Mouse (Mus musculus): ENCODE results near the gene Plau.
A peak's percentile ranks its signal among the peaks of the same experiment; 100 is the strongest.

Plau gene

DNA sequence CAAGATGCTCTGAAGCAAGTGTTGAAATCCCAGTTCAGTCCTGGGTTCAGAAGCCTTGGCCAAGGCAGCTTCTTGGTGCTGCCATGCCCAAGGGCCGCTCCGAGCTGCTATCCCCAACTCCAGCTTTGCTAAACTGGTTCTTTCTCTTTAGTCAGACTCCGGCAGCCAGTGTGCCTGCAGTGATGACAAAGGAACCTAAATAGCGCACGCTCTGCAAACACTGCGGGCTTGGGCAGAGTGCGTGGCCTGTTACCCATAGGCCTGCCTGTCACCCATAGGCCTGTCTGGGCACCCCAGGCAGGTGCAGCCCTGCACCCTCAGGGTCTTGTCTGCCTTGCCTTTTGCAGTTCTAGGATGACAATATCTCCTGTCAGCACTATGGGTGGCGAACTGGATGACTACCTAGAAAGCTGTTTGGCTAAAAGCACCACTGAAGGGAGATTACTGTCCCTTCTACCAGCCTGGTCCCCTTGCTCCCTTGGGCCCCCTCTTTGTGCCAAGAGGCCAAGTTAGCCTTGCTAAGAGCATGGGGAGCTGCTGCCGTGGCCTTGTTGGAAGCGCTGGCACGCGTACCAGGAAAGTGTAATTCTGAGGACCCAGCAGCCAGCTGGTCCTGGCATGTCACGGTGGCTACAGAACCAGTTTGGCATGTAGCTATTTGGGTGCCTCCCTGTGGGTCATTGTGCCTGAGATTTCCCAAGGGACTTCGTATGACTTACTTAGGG lies 30.2 kb upstream of the Plau start:
- no peak for DNase-seq (ENCODE audit: low spot score in 2 of 2)

DNA sequence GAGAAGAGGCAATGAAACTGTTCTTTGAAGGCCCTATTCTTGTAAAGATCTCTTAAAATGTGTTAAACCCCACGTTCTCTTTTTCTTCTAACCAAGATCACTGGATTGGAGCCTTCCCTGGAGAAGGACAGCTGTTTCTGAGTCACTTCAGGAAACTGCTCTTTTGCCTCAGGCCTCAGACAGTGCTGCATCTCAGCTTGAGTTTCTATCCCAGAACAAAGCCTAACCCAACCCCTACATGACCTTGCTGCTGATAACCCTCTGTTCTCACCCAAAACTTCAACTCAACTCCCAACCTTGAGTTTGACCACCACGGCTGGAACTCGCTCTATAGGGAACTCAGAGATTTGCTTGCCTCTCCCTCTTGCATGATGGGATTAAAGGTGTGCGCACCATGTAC lies 27.1 kb upstream of the Plau start:
- no peak for DNase-seq (ENCODE audit: low spot score in 2 of 2)

GRCm38 (mm10) chr14:20809820-20810219 lies 26.6 kb upstream of the Plau start:
- no peak for DNase-seq (ENCODE audit: low spot score in 2 of 2)

GRCm38 (mm10) chr14:20811236-20811635 lies 25.2 kb upstream of the Plau start:
- DNase-seq (ENCODE audit: low spot score in 2 of 2), result no peak

GRCm38 (mm10) chr14:20811779-20812406 lies 24.6 kb upstream of the Plau start:
- DNase-seq (ENCODE audit: low spot score in 2 of 2), result no peak

- no peak for DNase-seq (ENCODE audit: low spot score in 2 of 2)
Measured at GRCm38 (mm10) chr14:20815448-20815847, 21.0 kb upstream of the Plau start.

- no peak for DNase-seq (ENCODE audit: low spot score in 2 of 2)
Measured at GRCm38 (mm10) chr14:20824517-20824916, 11.9 kb upstream of the Plau start.

DNA sequence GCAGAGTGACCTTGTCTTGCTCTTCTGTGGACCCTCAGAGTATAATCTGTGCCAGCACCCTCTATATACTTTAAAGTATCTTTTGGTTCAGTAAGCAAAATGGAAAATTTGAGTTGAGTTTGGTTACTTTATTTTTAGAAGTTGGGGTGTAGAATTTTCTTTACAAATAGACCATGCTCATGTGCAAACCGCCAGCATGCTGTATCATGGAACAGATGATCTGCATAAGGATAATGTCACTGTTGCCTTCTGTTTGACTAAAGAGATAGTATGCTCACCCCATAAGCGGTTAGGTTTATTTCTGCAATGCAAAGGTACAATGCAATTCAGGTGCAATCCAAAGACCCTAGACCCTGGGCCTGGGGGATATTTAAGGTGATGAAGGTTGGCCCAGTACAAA lies 10.9 kb upstream of the Plau start:
- no peak for DNase-seq (ENCODE audit: low spot score in 2 of 2)

DNA sequence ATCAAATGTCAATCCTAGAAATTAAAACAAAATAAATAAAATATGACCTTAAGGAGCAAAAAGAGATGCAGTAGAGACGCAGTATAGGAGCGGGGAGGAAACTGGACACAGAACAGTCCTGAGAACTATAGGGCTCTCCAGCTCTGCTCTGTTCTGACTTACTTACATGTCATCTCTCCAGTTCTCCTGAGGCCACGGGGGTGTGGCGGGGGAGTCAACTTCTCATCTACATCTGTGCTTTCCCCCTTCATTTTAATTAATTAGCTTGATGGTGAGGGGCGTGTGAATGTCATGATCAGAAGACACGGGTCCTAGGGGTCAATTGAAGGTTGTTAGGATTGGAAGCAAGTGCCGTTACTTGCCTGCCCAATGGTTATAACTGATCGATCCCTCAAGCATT lies 9.4 kb upstream of the Plau start:
- DNase-seq (ENCODE audit: low spot score in 2 of 2), result no peak

DNA sequence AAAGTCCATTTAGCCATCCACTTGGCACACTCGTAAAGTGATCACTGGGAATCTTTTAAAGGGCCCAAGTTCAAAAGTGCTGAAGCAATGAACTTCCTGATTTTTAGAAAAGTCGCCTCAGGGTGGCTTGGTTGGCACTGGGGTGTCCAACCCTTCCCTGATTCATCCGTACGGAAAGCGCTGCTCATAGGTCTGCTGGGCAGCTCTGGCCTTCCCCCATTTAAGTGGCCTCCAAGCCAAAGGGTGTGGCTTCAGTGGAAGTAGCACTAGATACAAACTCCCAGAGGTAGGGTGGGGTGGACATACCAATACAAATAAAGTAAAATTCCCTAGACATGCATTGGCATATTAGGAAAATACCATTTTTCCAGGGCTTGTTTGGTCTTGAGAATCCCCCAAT lies 9.0 kb upstream of the Plau start:
- peak in 1 of 2 experiments; percentile 30 for DNase-seq (ENCODE audit: low spot score in 2 of 2)

- no peak for DNase-seq (ENCODE audit: low spot score in 2 of 2)
Measured at GRCm38 (mm10) chr14:20828524-20828923, 7.9 kb upstream of the Plau start.

DNA sequence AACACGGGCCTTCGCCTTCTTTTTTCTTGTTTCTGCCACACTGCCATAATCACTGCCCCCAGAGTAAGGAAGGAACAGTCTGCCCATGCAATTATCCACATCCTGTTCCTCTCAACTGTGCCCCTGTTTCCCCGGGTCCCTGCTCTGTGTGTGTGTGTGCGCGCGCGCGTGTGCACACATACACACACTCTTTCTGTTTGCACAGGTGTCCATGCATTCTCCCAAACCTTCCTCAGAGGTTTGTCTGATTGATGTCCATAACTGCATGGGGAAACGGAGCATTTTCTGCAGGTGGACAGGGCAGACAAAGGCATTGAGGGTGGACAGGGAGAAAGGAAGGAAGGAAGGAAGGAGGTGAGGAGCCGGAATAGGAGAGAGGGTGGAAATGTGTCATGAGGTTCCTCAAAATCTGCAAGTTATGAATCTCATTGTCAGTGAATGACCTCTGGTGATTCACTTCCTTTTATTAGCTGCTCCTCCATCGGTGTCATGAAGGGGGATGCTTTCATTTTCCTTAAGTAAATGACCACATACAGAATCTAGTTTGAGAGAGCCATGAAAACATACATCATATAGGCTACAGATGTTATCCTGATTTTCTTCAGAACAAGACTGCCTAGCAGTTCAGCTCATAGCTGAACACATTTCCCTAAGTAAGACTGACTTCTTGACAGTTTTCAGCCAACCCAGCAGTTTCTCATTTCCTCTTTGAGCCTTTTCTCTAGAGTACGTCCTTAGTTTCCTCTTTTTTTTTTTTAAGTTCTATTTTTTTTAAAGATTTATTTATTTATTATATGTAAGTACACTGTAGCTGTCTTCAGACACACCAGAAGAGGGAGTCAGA lies 6.7 kb upstream of the Plau start:
- peak; percentile 26 to 51 for DNase-seq (ENCODE audit: low spot score in 2 of 2)

DNA sequence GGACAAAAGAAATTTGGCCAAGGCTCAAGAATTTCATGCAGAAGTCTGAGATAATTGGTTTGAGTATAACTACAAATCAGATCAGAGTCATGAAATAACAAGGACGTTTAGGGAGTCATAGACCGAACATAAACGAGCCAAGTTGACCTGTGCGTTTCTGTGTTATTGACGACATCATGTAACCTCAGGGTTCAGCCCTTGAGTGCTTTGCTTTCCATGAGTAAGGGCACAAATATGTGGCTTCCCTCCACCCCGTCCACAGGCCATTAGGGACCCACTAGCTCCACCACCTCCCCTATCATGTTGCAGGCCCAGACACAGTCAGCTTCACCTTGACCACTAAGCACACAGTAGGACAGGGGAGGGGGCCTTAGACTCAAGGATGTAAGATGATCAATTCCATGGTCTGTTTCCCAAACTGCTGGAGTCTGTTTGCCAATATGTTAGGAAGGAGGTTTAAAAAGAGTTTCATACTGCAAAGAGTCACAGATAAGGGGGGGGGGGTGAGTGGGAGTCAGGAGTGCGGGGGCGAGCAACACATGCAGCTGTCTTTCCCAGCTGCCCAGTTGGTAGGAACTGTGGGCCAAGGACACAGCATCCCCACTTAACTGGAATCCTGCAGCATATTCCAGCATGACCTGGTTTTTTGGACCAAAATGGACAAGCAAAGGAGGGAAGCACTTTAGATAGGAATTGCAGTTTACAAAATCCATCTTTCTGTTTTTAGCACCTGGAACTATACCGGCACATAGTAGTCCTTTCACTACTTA lies 5.1 kb upstream of the Plau start:
- DNase-seq (ENCODE audit: low spot score in 2 of 2), result peak in 1 of 2 experiments; percentile 37

- DNase-seq (ENCODE audit: low spot score in 2 of 2), result no peak
Measured at GRCm38 (mm10) chr14:20831915-20832314, 4.5 kb upstream of the Plau start.

GRCm38 (mm10) chr14:20833525-20833924 lies 2.9 kb upstream of the Plau start:
- no peak for DNase-seq (ENCODE audit: low spot score in 2 of 2)

DNA sequence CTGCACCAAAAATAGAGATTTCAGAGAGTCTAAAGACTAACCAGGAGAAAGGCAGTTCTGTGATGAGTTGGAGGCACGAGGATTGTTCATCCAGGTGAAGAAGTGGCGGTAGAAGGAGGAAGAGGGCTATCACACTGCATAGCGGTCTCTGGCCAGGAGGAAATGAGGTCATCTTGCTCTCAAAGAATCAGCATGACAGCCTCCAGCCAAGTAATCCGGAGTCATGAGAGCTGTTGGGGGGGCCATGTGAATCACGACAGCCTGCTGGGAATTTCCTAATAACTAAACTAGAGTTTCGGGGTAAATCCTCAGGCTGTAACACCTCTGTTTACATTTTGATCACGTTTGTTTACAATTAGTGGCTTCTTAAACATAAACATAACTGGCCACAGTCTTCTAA lies 2.3 kb upstream of the Plau start:
- DNase-seq (ENCODE audit: low spot score in 2 of 2), result peak; percentile 52 to 55

DNA sequence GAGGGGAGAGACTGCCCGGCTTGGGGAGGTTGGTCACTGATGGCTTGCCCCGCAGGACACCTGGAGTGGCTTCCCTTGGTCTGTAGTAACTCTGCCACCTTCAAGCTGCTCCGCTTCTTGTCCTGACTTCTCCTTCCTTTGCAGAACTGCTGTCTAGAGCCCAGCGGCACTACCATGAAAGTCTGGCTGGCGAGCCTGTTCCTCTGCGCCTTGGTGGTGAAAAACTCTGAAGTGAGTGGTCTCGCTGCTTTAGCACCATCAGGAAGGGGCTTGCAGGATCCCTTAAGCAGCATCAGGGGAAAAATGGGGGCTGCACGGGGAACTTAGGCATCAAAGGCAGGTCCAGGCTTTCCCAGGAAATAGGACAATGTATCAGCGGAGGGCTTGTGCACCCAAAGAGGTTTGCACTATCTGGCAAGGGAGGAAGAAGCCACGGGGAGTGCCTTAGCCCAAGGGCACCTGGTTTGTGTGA lies 481 bp downstream of the Plau start:
- DNase-seq (ENCODE audit: low spot score in 2 of 2), result no peak

GRCm38 (mm10) chr14:20837681-20838080 lies 1.2 kb downstream of the Plau start:
- no peak for DNase-seq (ENCODE audit: low spot score in 2 of 2)

- no peak for DNase-seq (ENCODE audit: low spot score in 2 of 2)
Measured at GRCm38 (mm10) chr14:20841526-20841925, 5.1 kb downstream of the Plau start.

DNA sequence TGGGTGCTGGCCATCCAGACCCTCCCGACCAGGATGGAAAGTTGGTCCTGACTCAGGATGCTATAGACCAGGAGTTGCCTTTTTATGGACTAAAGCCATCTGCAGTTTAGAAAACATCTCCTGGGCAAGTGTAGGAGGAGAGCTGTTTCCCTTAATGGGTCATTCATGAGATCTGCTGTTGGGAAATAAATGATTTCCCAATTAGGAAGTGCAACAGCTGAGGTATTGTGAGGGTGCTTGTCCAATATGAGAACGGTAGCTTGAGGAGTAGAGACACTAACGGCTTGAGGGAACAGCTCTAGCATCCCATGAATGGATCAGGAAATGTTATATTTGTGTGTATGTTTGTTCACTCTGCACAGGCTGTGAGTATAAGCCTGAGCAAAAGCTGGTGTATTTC lies 6.2 kb downstream of the Plau start:
- DNase-seq (ENCODE audit: low spot score in 2 of 2), result no peak

DNA sequence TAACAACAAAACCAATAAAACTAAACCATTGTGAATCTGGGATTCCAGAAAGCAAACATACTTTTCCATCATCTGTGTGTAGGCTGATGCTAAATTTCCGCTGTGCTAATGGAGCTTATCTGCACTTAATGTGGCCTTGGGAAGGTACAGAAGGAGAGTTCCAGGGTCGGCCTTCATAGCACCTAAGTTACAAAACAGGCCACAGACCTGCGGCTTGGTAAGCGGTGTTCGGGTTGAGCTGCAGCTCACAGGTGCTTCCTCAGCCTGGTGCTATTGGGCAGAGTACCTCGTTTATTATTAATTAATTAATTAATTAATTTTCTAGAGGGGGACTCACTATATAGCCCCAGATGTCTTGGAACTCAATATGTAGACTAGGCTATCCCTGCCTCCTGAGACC lies 7.7 kb downstream of the Plau start:
- DNase-seq (ENCODE audit: low spot score in 2 of 2), result no peak

Measured in heart, adult 9 months (tissue).